In the genomic region with DNA sequence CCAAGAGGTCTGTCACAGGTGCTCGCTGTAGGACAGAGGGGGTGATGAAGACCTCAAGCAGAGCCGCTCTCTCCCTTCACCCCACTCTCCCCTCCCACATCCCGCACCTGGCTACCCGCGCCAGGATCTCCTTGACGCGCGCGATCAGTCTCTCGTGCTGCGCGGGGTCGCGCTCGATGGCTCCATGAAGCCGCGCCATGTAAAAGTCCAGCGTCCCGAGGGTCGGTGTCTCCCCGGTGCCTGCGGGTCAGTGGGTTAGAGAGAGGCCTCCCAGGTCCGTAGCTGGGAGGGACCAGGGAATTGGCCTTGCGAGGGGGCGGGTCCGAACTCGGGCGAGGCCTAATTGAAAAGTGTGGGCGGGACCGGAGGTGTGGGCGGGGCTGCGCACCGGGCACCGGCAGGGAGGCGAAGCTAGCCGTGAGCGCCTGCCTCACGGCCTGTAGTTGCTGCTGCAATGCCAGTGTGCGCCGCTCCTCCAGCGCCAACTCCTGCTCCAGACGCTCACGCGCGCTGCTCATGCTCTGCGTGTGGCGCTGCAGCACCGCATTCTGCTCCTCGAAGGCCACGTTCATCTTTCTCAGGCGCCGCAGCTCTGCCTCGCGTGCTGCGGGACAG, we compare ENCODE assay signal across 8 mouse cellular contexts. TPM values are rescaled to one million over a fixed set of nuclear protein-coding genes. Genes with fewer than 3 reads are reported as not detected.
A peak's percentile ranks its signal among the peaks of the same experiment; 100 is the strongest.
DNase-seq lines count a peak whose midpoint lies in the region; ATAC-seq lines count a peak whose summit lies in the region.

No protein-coding gene starts in this region.

- H3K36me3 ChIP-seq in heart, embryonic 14.5 days (ENCODE audit: control insufficient read depth, insufficient read depth, low read length): peaks cover 34% of the 10 kb centered on the region
- H3K36me3 ChIP-seq in heart, embryonic 16.5 days (ENCODE audit: control insufficient read depth, insufficient read depth): peaks cover 11% of the 10 kb centered on the region; the same call in 1 of the 2 replicates
- peaks cover 39% of the 10 kb centered on the region for H3K36me3 ChIP-seq in megakaryocyte, embryonic 14.5 days (replicated peaks; ENCODE audit: low read length)

- no peak for DNase-seq in heart, postnatal 14 days
- DNase-seq in c-Kit-negative CD71-positive TER-119-positive erythroid progenitor cells, embryonic 14.5 days (ENCODE audit: low read depth, low spot score): peak; percentile 63
- peak; percentile 86 to 91 for DNase-seq in kidney, postnatal 4 days
- DNase-seq in right cerebral cortex, postnatal 25 days: peak; percentile 59
- DNase-seq in layer of hippocampus, adult 11-12 months (ENCODE audit: low spot score): no peak

- H3K9ac ChIP-seq in heart, embryonic 14.5 days (ENCODE audit: low read length): peak overlapping the region; percentile 7; the same call in 1 of the 2 replicates
- peak overlapping the region; percentile 56 for H3K9ac ChIP-seq in heart, embryonic 16.5 days (ENCODE audit: low read length)

- peaks cover 17 to 28% of the 10 kb centered on the region in 2 experiments for H3K4me1 ChIP-seq in heart, embryonic 14.5 days (ENCODE audit: control insufficient read depth in 2 of 2, insufficient read depth in 2 of 2, low read length in 2 of 2)
- H3K4me1 ChIP-seq in heart, embryonic 16.5 days (ENCODE audit: control insufficient read depth, insufficient read depth, low read length): peaks cover 31% of the 10 kb centered on the region
- peaks cover 86% of the 10 kb centered on the region for H3K4me1 ChIP-seq in megakaryocyte, embryonic 14.5 days

- H3K4me3 ChIP-seq in heart, embryonic 14.5 days (ENCODE audit: control insufficient read depth in 1 of 2, insufficient read depth in 1 of 2, low read depth in 1 of 2, low read length in 2 of 2): peak overlapping the region; percentile 4 to 10; a peak in 2 of 4 replicates
- peak overlapping the region; percentile 13 for H3K4me3 ChIP-seq in heart, embryonic 16.5 days (ENCODE audit: low read length)
- peak overlapping the region; percentile 85 for H3K4me3 ChIP-seq in megakaryocyte, embryonic 14.5 days (replicated peaks)

- H3K9me3 ChIP-seq in heart, embryonic 14.5 days (ENCODE audit: control insufficient read depth, low read length): no peaks in the 10 kb centered on the region
- no peaks in the 10 kb centered on the region for H3K9me3 ChIP-seq in heart, embryonic 16.5 days (replicated peaks; ENCODE audit: control insufficient read depth, low read length)
- H3K9me3 ChIP-seq in megakaryocyte, embryonic 14.5 days: no peaks in the 10 kb centered on the region

- no peak for ATAC-seq in heart, embryonic 14.5 days (ENCODE audit: insufficient number of reproducible peaks, insufficient read depth, low FRiP score, low read depth)
- no peak for ATAC-seq in heart, embryonic 16.5 days (replicated peaks; ENCODE audit: extremely low read depth, insufficient read depth, low FRiP score)

- no peak overlapping the region for H3K27ac ChIP-seq in heart, embryonic 14.5 days (replicated peaks in 1 of 2; ENCODE audit: control insufficient read depth in 1 of 2, insufficient read depth in 1 of 2, low read depth in 2 of 2, low read length in 2 of 2)
- 0 out of 2 replicates have a peak overlapping the region, but pooled peaks have one; percentile 21 for H3K27ac ChIP-seq in heart, embryonic 16.5 days (ENCODE audit: low read length)

- WGBS in heart, embryonic 14.5 days: 17% methylated on average over 55 of the region's 55 CpGs
- 21% methylated on average over 54 of the region's 55 CpGs for WGBS in heart, embryonic 16.5 days

- peaks cover 19% of the 10 kb centered on the region for H3K27me3 ChIP-seq in heart, embryonic 14.5 days (ENCODE audit: control insufficient read depth, insufficient read depth, low read length)
- H3K27me3 ChIP-seq in heart, embryonic 16.5 days (ENCODE audit: control insufficient read depth, insufficient read depth, low read length): peaks cover 18% of the 10 kb centered on the region
- H3K27me3 ChIP-seq in megakaryocyte, embryonic 14.5 days (replicated peaks): peaks cover 12% of the 10 kb centered on the region

- intact Hi-C loops in heart, postnatal 14 days (cut with DNase I): no loop called here

- H3K4me2 ChIP-seq in heart, embryonic 14.5 days (ENCODE audit: low read length): peak overlapping the region; percentile 49
- peak overlapping the region; percentile 54 for H3K4me2 ChIP-seq in heart, embryonic 16.5 days (ENCODE audit: low read depth, low read length)

RNA-seq across cellular contexts. Expression of gene Gipc3, which starts 3.5 kb away (rescaled TPM):
- polyA plus RNA-seq in heart, embryonic 14.5 days (2014; fragmentation: Nextera tagmentation; extraction: Ambion mirVana): 0.11 TPM in 1 of 2 replicates, not detected in the other
- total RNA-seq in heart, postnatal 14 days (2021): 1 to 10 TPM; 5.2 to 5.5 TPM
- 0.08 and 0.11 TPM in 2 replicates for polyA plus RNA-seq in heart, embryonic 16.5 days (2015; fragmentation: Nextera tagmentation; extraction: Ambion mirVana)
- polyA plus RNA-seq in megakaryocyte, embryonic 14.5 days (2012; ENCODE audit: insufficient read depth, low replicate concordance): 2.9 and 11.0 TPM in 2 replicates

RNA-seq across cellular contexts. Expression of gene Hmg20b, which starts 3.7 kb away (rescaled TPM):
- polyA plus RNA-seq in heart, embryonic 14.5 days (2014; fragmentation: Nextera tagmentation; extraction: Ambion mirVana): 94.2 and 97.0 TPM in 2 replicates
- 10 to 100 TPM; 74.0 to 82.9 TPM for total RNA-seq in heart, postnatal 14 days (2021)
- polyA plus RNA-seq in heart, embryonic 16.5 days (2015; fragmentation: Nextera tagmentation; extraction: Ambion mirVana): 86.5 and 86.8 TPM in 2 replicates
- 302 and 601 TPM in 2 replicates for polyA plus RNA-seq in megakaryocyte, embryonic 14.5 days (2012; ENCODE audit: insufficient read depth, low replicate concordance)

RNA-seq across cellular contexts. Expression of gene Mfsd12, which starts 10.7 kb away (rescaled TPM):
- polyA plus RNA-seq in heart, embryonic 14.5 days (2014; fragmentation: Nextera tagmentation; extraction: Ambion mirVana): 3.7 and 6.5 TPM in 2 replicates
- total RNA-seq in heart, postnatal 14 days (2021): 10 to 100 TPM; 11.7 to 14.3 TPM
- 16.5 and 17.6 TPM in 2 replicates for polyA plus RNA-seq in heart, embryonic 16.5 days (2015; fragmentation: Nextera tagmentation; extraction: Ambion mirVana)
- polyA plus RNA-seq in megakaryocyte, embryonic 14.5 days (2012; ENCODE audit: insufficient read depth, low replicate concordance): 20.2 and 44.1 TPM in 2 replicates

RNA-seq across cellular contexts. Expression of gene Tbxa2r, which starts 18.0 kb away (rescaled TPM):
- 9.5 and 11.3 TPM in 2 replicates for polyA plus RNA-seq in heart, embryonic 14.5 days (2014; fragmentation: Nextera tagmentation; extraction: Ambion mirVana)
- 1 to 10 TPM; 5.3 to 7.9 TPM for total RNA-seq in heart, postnatal 14 days (2021)
- 15.2 and 16.3 TPM in 2 replicates for polyA plus RNA-seq in heart, embryonic 16.5 days (2015; fragmentation: Nextera tagmentation; extraction: Ambion mirVana)
- polyA plus RNA-seq in megakaryocyte, embryonic 14.5 days (2012; ENCODE audit: insufficient read depth, low replicate concordance): 87.5 and 153 TPM in 2 replicates

RNA-seq across cellular contexts. Expression of gene 4930404N11Rik, which starts 19.1 kb away (rescaled TPM):
- polyA plus RNA-seq in heart, embryonic 14.5 days (2014; fragmentation: Nextera tagmentation; extraction: Ambion mirVana): 0.28 and 0.38 TPM in 2 replicates
- total RNA-seq in heart, postnatal 14 days (2021): 1 to 10 TPM; 1.2 to 1.3 TPM
- polyA plus RNA-seq in heart, embryonic 16.5 days (2015; fragmentation: Nextera tagmentation; extraction: Ambion mirVana): 1.8 and 1.9 TPM in 2 replicates
- 30.6 and 109 TPM in 2 replicates for polyA plus RNA-seq in megakaryocyte, embryonic 14.5 days (2012; ENCODE audit: insufficient read depth, low replicate concordance)

Comparison
In these comparisons a context has a peak if more than half of its experiments do, and no peak if none do; other contexts are left out.
1. H3K4me3 ChIP-seq: peak in every context shown above with its lines; median percentile 85 in megakaryocyte, embryonic 14.5 days; 13 in heart, embryonic 16.5 days; 7 in heart, embryonic 14.5 days.
2. DNase-seq: peak in c-Kit-negative CD71-positive TER-119-positive erythroid progenitor cells, embryonic 14.5 days (single experiment), kidney, postnatal 4 days (2 of 2) and right cerebral cortex, postnatal 25 days (single experiment); none in heart, postnatal 14 days (0 of 2) and layer of hippocampus, adult 11-12 months (single experiment).